Mouse (Mus musculus) retina, postnatal 1 day (tissue): ENCODE measurements around the gene C1qtnf4.

Experiments
- DNase-seq: peaks from one replicate; pipeline ENCODE4 v3.0.0-alpha.2; 2012

C1qtnf4 gene

GRCm38 (mm10) chr2:90885218-90886041 lies at the start of gene C1qtnf4:
C1qtnf4 (plus strand) TSS chr2:90885860.
- peak; percentile 73 for DNase-seq

- DNase-seq = no peak
These were observed 47.0 kb upstream of the C1qtnf4 start for GRCm38 (mm10) chr2:90838621-90839020.

- DNase-seq = no peak
These were observed 42.0 kb upstream of the C1qtnf4 start for GRCm38 (mm10) chr2:90843666-90844065.

GRCm38 (mm10) chr2:90844262-90844661 lies 41.4 kb upstream of the C1qtnf4 start:
- DNase-seq = no peak

GRCm38 (mm10) chr2:90845234-90845633 lies 40.4 kb upstream of the C1qtnf4 start:
- DNase-seq = no peak

- DNase-seq = no peak
These were observed 39.5 kb upstream of the C1qtnf4 start for GRCm38 (mm10) chr2:90846171-90846570.

GRCm38 (mm10) chr2:90846597-90846954 lies 39.1 kb upstream of the C1qtnf4 start:
- no peak for DNase-seq

- DNase-seq = peak; percentile 98
These were observed 38.5 kb upstream of the C1qtnf4 start, which contains the start of gene Mtch2 for GRCm38 (mm10) chr2:90846955-90847680. Mtch2 (plus strand) TSS chr2:90847155.

- no peak for DNase-seq
These were observed 38.0 kb upstream of the C1qtnf4 start for GRCm38 (mm10) chr2:90847681-90848050.

- no peak for DNase-seq
These were observed 37.3 kb upstream of the C1qtnf4 start for GRCm38 (mm10) chr2:90848331-90848730.

- no peak for DNase-seq
These were observed 35.3 kb upstream of the C1qtnf4 start for GRCm38 (mm10) chr2:90850401-90850800.

GRCm38 (mm10) chr2:90861486-90861885 lies 24.2 kb upstream of the C1qtnf4 start:
- no peak for DNase-seq

GRCm38 (mm10) chr2:90864184-90864583 lies 21.5 kb upstream of the C1qtnf4 start:
- no peak for DNase-seq

- DNase-seq = peak; percentile 79
These were observed 19.1 kb upstream of the C1qtnf4 start for GRCm38 (mm10) chr2:90866524-90866923.

- DNase-seq = no peak
These were observed 15.5 kb upstream of the C1qtnf4 start for GRCm38 (mm10) chr2:90870136-90870601.

- no peak for DNase-seq
These were observed 14.3 kb upstream of the C1qtnf4 start for GRCm38 (mm10) chr2:90871180-90871961.

- no peak for DNase-seq
These were observed 11.6 kb upstream of the C1qtnf4 start for GRCm38 (mm10) chr2:90874025-90874424.

- DNase-seq = no peak
These were observed 10.4 kb upstream of the C1qtnf4 start for GRCm38 (mm10) chr2:90875239-90875638.

GRCm38 (mm10) chr2:90877584-90878259 lies 7.9 kb upstream of the C1qtnf4 start:
- no peak for DNase-seq

GRCm38 (mm10) chr2:90879419-90879818 lies 6.2 kb upstream of the C1qtnf4 start:
- DNase-seq = no peak

GRCm38 (mm10) chr2:90880144-90880785 lies 5.4 kb upstream of the C1qtnf4 start:
- DNase-seq = peak; percentile 64

GRCm38 (mm10) chr2:90881824-90882223 lies 3.8 kb upstream of the C1qtnf4 start:
- DNase-seq = no peak
